Mouse (Mus musculus) C2C12 (cell line): Measurements from ENCODE around the gene Grhl3. TPM values are rescaled to one million over a fixed set of nuclear protein-coding genes. Genes with fewer than 3 reads are reported as not detected.

Experiments
- H3K27me3 ChIP-seq: one replicate; pipeline ENCODE4 v1.6.1; 2011; ENCODE audit not compliant: control insufficient read depth, insufficient read depth, insufficient read length
- H3K36me3 ChIP-seq: one replicate; pipeline ENCODE4 v1.6.1; 2011; ENCODE audit not compliant: control insufficient read depth, insufficient read depth
- H3K4me3 ChIP-seq: one replicate; pipeline ENCODE4 v1.5.1; 2011; ENCODE audit warnings: mild to moderate bottlenecking, control low read depth; ENCODE audit not compliant: poor library complexity, insufficient read depth, severe bottlenecking
- H3K79me2 ChIP-seq: one replicate; pipeline ENCODE4 v1.6.1; 2011; ENCODE audit not compliant: control insufficient read depth, insufficient read depth
- H3K79me3 ChIP-seq: one replicate; pipeline ENCODE4 v1.6.1; 2011; ENCODE audit warnings: low read depth, control low read depth
- H3ac ChIP-seq: one replicate; pipeline ENCODE3; 2011; ENCODE audit warnings: low read depth; ENCODE audit not compliant: control insufficient read depth, insufficient read length
- CEBPB ChIP-seq: IDR thresholded peaks from one replicate; pipeline ENCODE4 v1.6.1; 2011; ENCODE audit warnings: low read depth, mild to moderate bottlenecking, control low read depth, moderate library complexity
- CTCF ChIP-seq: IDR thresholded peaks from one replicate; pipeline ENCODE4 v1.5.1; 2011; ENCODE audit not compliant: control insufficient read depth, insufficient read depth, insufficient read length
- FOSL1 ChIP-seq: IDR thresholded peaks from one replicate; pipeline ENCODE4 v1.8.0; 2011; ENCODE audit warnings: mild to moderate bottlenecking, low read length; ENCODE audit not compliant: poor library complexity, insufficient read depth, severe bottlenecking
- MAX ChIP-seq: IDR thresholded peaks from one replicate; pipeline ENCODE4 v1.6.1; 2011; ENCODE audit warnings: mild to moderate bottlenecking, control low read depth
- MYOD1 ChIP-seq: IDR thresholded peaks from one replicate; pipeline ENCODE4 v1.6.1; 2011; ENCODE audit warnings: low read depth; ENCODE audit not compliant: control insufficient read depth, insufficient read length
- MYOG ChIP-seq: IDR thresholded peaks from one replicate; pipeline ENCODE4 v1.6.1; 2011; ENCODE audit not compliant: control insufficient read depth, insufficient read length; ENCODE audit errors: extremely low read depth
- USF1 ChIP-seq: IDR thresholded peaks from one replicate; pipeline ENCODE4 v1.6.1; 2011; ENCODE audit warnings: low read depth, mild to moderate bottlenecking, control low read depth, moderate library complexity
- microRNA-seq: library from miRNA; unstranded; fragments of <30 nt; microRNA quantifications from one replicate; pipeline ENCODE4, GENCODE M21; 2019; ENCODE audit warnings: borderline microRNAs expressed
- polyA plus RNA-seq: library from polyadenylated mRNA; unstranded; fragments of >200 nt; fragmentation: generic; extraction: Trizol; gene quantifications from one replicate; pipeline ENCODE4 v1.2.1, GENCODE M21; 2012; ENCODE audit warnings: missing spikeins

The Grhl3 gene
- polyA plus RNA-seq, 1 experiment, result 0.49 TPM

DNA sequence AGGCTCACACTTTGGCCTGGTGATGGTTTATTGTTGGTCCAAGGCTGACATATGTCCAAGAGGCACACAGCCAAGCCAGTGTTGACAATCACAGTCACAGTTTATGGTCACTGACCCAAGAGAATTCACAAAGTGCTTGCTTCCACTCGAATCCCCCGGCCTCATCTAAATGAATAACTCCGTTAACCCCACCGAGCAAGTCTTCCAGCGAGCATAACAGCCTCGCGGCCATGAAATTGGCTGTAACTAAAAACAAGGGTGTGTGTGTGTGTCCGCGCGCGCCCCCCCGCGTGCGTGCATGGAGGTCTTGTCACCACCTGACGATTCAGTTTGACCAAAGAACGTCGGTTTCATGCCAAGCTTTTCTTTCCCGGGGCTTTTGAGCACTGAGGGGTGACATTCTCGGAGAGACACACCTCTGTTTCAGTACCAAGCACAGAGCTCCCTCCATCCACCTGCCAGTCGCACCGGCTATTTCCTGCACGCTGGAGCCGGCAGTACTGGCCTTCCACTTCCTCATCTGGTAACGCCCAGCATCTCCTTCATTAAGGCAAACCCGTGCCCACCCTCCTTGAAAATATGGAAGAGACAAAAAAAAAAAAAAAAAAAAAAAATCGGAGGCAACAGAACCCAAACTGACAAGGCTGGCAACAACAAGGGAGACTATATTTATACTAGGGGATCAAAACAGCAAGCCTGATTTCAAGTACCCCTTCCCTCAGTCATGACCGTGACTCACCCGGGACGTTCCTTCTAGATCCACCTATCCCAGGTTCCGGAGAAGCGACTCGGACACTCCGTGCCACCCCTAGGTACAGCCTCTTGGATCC, 79.5 kb downstream of the Grhl3 start:
- no peak for TF ChIP-seq CEBPB
- Histone ChIP-seq H3K36me3 (no peaks in the 10 kb centered on the region), H3K79me3 (no peaks in the 10 kb centered on the region), H3K79me2 (no peaks in the 10 kb centered on the region), H3K4me3 (peak overlapping the region; percentile 34), H3K27me3 (peaks cover 7% of the 10 kb centered on the region), H3ac (no peak overlapping the region)

DNA sequence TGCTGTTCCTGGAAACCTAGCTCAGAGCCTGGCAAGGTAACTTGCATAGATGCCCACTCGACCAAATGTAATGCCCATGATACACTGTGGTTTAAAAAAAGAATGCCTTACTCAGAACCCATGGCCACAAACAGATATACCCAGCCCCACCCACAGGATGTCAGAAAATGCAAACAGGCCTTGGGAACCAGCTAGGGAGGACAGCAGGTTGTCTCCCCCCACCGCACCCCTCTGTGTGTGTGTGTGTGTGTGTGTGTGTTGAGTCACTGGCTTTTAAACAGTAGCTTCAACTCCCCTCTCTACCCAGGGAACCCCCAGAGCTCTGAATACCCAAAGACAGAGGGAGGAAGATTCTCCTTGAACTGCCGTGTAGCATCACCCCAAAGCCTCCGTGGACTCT, 80.2 kb downstream of the Grhl3 start:
- Histone ChIP-seq H3K27me3 (peaks cover 12% of the 10 kb centered on the region), H3K4me3 (no peak overlapping the region), H3K36me3 (no peaks in the 10 kb centered on the region), H3ac (no peak overlapping the region), H3K79me2 (no peaks in the 10 kb centered on the region), H3K79me3 (no peaks in the 10 kb centered on the region)
- TF ChIP-seq USF1, result no peak
- TF ChIP-seq MYOD1, result no peak
- no peak for TF ChIP-seq FOSL1
- no peak for TF ChIP-seq MYOG
- no peak for TF ChIP-seq CEBPB
- TF ChIP-seq CTCF, result no peak
- no peak for TF ChIP-seq MAX

Small RNAs within 50 kb of the gene (microRNA-seq; reads per million reads assigned to microRNA genes)
- not detected for gene Gm25317

Other genes starting within 250 kb of the Grhl3 start
- gene Srrm1, start 220.3 kb downstream of the Grhl3 start, polyA plus RNA-seq, result 62.6 TPM
- 0.02 TPM for gene Ncmap, start 175.4 kb downstream of the Grhl3 start, polyA plus RNA-seq
- gene Rcan3, start 139.8 kb downstream of the Grhl3 start, polyA plus RNA-seq, result 9.2 TPM
- gene Stpg1, start 78.8 kb downstream of the Grhl3 start, polyA plus RNA-seq, result 0.01 TPM
- 0.91 TPM for gene Nipal3, start 78.6 kb downstream of the Grhl3 start, polyA plus RNA-seq
- gene Ifnlr1, start 112.7 kb upstream of the Grhl3 start, polyA plus RNA-seq, result not detected
- 0.04 TPM for gene Il22ra1, start 154.5 kb upstream of the Grhl3 start, polyA plus RNA-seq
- gene Myom3, start 186.1 kb upstream of the Grhl3 start, polyA plus RNA-seq, result 0.40 TPM